Comparison of ENCODE assay signal across 17 mouse cellular contexts in the genomic region with DNA sequence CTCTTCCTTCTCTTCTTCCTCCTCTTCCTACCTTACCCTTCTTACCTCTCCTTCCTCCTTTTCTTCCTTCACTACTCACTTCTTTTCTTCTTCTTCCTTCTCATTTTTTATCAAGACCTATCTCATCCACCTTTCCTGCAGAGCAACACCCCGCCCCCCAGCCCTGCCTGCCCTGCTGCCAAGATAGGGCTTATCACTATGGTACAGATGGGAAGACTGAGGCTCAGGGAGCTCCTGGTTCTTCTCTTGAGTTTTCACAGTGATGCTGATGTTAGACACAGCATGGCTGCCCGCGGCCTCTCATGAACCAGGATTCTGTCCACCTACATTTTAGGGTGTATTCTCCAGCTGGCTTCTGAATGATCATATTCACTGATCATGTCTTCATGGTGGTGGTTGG.
A peak's percentile ranks its signal among the peaks of the same experiment; 100 is the strongest.
DNase-seq lines count a peak whose midpoint lies in the region; ATAC-seq and TF ChIP-seq lines count a peak whose summit lies in the region.
"Had no signal": no experiment of that assay in that cellular context is flagged by ENCODE, and none has a peak within 500 bp of the region (broad histone marks: within the 10 kb centered on the region; RNA-seq: fewer than 3 reads in every experiment).

No protein-coding gene starts in this region.

- TF ChIP-seq EP300 in MEL (IDR thresholded peaks at IDR 0.05; ENCODE audit: low read depth in 1 of 2, low read length in 2 of 2): peak in 1 of 2 experiments; percentile 75; a peak in 2 of 4 replicates

- no peak for TF ChIP-seq POLR2A in MEL (IDR thresholded peaks at IDR 0.05; ENCODE audit: control insufficient read depth in 1 of 2, insufficient read depth in 1 of 2, low read depth in 1 of 2, low read length in 2 of 2, poor library complexity in 1 of 2)

- ATAC-seq in heart, embryonic 13.5 days (ENCODE audit: extremely low read depth, insufficient number of reproducible peaks, low FRiP score, low TSS enrichment): peak; percentile 53
- ATAC-seq in erythroblast, adult 5-6 weeks (replicated peaks; ENCODE audit: low FRiP score, poor library complexity, severe bottlenecking): peak; percentile 77
- peak; percentile 86 for ATAC-seq in liver, embryonic 16.5 days (ENCODE audit: low read depth)
- ATAC-seq: hindbrain, postnatal 0 days had no signal

- no peak for DNase-seq in heart, postnatal 10 days
- DNase-seq in MEL (ENCODE audit: low read depth, low spot score): peak; percentile 44
- DNase-seq in adrenal gland, postnatal 36 days: no peak
- DNase-seq in thymus, postnatal 4 days: no peak
- DNase-seq: adrenal gland, postnatal 14 days; cerebellum, adult 11 months; gastrocnemius, postnatal 25 days; layer of hippocampus, adult 9-11 months; lung, adult 2 months; right cerebral cortex, adult 18-20 months had no signal

- H3K27ac ChIP-seq in heart, embryonic 13.5 days (replicated peaks): peak overlapping the region; percentile 48
- no peak overlapping the region for H3K27ac ChIP-seq in MEL (ENCODE audit: control insufficient read depth, low read depth, low read length)
- peak overlapping the region; percentile 95 for H3K27ac ChIP-seq in liver, embryonic 16.5 days (ENCODE audit: low read length)
- H3K27ac ChIP-seq: hindbrain, postnatal 0 days had no signal

- H3K9ac ChIP-seq in heart, embryonic 13.5 days: no peak overlapping the region
- H3K9ac ChIP-seq in MEL (ENCODE audit: control insufficient read depth, low read depth, low read length, poor library complexity, severe bottlenecking): no peak overlapping the region
- peak overlapping the region; percentile 73 for H3K9ac ChIP-seq in liver, embryonic 16.5 days (ENCODE audit: low read depth, low read length)

- no peaks in the 10 kb centered on the region for H3K36me3 ChIP-seq in heart, embryonic 13.5 days
- H3K36me3 ChIP-seq in MEL (ENCODE audit: control insufficient read depth in 1 of 2, insufficient read depth in 2 of 2, low read length in 2 of 2): no peaks in the 10 kb centered on the region
- H3K36me3 ChIP-seq in liver, embryonic 16.5 days (ENCODE audit: control insufficient read depth, insufficient read depth): no peaks in the 10 kb centered on the region
- H3K36me3 ChIP-seq: G1E had no signal

- no peaks in the 10 kb centered on the region for H3K27me3 ChIP-seq in heart, embryonic 13.5 days (replicated peaks)
- no peaks in the 10 kb centered on the region for H3K27me3 ChIP-seq in MEL (ENCODE audit: control insufficient read depth in 1 of 2, insufficient read depth in 2 of 2, low read length in 2 of 2)
- no peaks in the 10 kb centered on the region for H3K27me3 ChIP-seq in liver, embryonic 16.5 days (ENCODE audit: control insufficient read depth, insufficient read depth, low read depth, low read length)

- H3K79me2 ChIP-seq in MEL (ENCODE audit: control insufficient read depth, insufficient read depth, low read length, poor library complexity): no peaks in the 10 kb centered on the region

- intact Hi-C loops in heart, postnatal 10 days (cut with DNase I): no loop called here

- H3K4me2 ChIP-seq in heart, embryonic 13.5 days: peak overlapping the region; percentile 24; the same call in 1 of the 2 replicates
- H3K4me2 ChIP-seq in liver, embryonic 16.5 days (ENCODE audit: low read depth, low read length): peak overlapping the region; percentile 72
- H3K4me2 ChIP-seq: midbrain, embryonic 11.5 days had no signal

- no peak for TF ChIP-seq RAD21 in MEL (IDR thresholded peaks at IDR 0.05; ENCODE audit: low read depth, low read length)

- peaks cover 3% of the 10 kb centered on the region for H3K4me1 ChIP-seq in heart, embryonic 13.5 days
- 0 out of 4 replicates have a peak, but pooled peaks cover 0 to 16% of the 10 kb centered on the region in 2 experiments for H3K4me1 ChIP-seq in MEL (ENCODE audit: control insufficient read depth in 1 of 2, insufficient read depth in 2 of 2, low read length in 2 of 2)
- H3K4me1 ChIP-seq in liver, embryonic 16.5 days (ENCODE audit: control insufficient read depth, low read depth, low read length): peaks cover 59% of the 10 kb centered on the region

- TF ChIP-seq CTCF in MEL (IDR thresholded peaks at IDR 0.05 in 2 of 3, conservative IDR thresholded peaks at IDR 0.05 in 1 of 3; ENCODE audit: control insufficient read depth in 1 of 3, insufficient read depth in 1 of 3, low read depth in 2 of 3, low read length in 3 of 3, poor library complexity in 1 of 3, severe bottlenecking in 1 of 3): no peak

- no peaks in the 10 kb centered on the region for H3K9me3 ChIP-seq in heart, embryonic 13.5 days
- no peaks in the 10 kb centered on the region for H3K9me3 ChIP-seq in MEL (replicated peaks; ENCODE audit: insufficient read depth, low read length)
- H3K9me3 ChIP-seq in liver, embryonic 16.5 days (replicated peaks; ENCODE audit: control insufficient read depth, low read length): no peaks in the 10 kb centered on the region

- WGBS in heart, embryonic 13.5 days: 75% methylated on average over 3 of the region's 3 CpGs
- WGBS in liver, embryonic 16.5 days (ENCODE audit: insufficient replicate concordance): 25% methylated on average over 3 of the region's 3 CpGs

- H3K4me3 ChIP-seq in heart, embryonic 13.5 days: no peak overlapping the region
- H3K4me3 ChIP-seq in MEL (ENCODE audit: control insufficient read depth in 1 of 2, insufficient read depth in 1 of 2, low read depth in 2 of 2, low read length in 2 of 2): no peak overlapping the region
- H3K4me3 ChIP-seq in liver, embryonic 16.5 days (ENCODE audit: low read depth, low read length): peak overlapping the region; percentile 44
- H3K4me3 ChIP-seq: myocyte had no signal

TF ChIP-seq in MEL, 35 proteins besides CTCF, POLR2A, EP300 and RAD21:
- TF ChIP-seq MEF2A (IDR thresholded peaks at IDR 0.05; ENCODE audit: extremely low read depth, insufficient replicate concordance, low read depth, low read length, poor library complexity, severe bottlenecking) (no peak), BHLHE40 (IDR thresholded peaks at IDR 0.05; ENCODE audit: borderline replicate concordance, low read depth, low read length) (no peak), TBP (IDR thresholded peaks at IDR 0.05; ENCODE audit: low read depth, low read length) (no peak), MAX (IDR thresholded peaks at IDR 0.05; ENCODE audit: low read length) (no peak), GATA1 (IDR thresholded peaks at IDR 0.05; ENCODE audit: low read depth, low read length) (peak; percentile 52), RCOR1 (IDR thresholded peaks at IDR 0.05; ENCODE audit: low read depth, low read length) (no peak), SIN3A (IDR thresholded peaks at IDR 0.05; ENCODE audit: low read length) (no peak), ZKSCAN1 (IDR thresholded peaks at IDR 0.05; ENCODE audit: low read depth, low read length) (no peak), CHD2 (IDR thresholded peaks at IDR 0.05; ENCODE audit: low read length) (no peak), TAL1 (IDR thresholded peaks at IDR 0.05; ENCODE audit: low read length) (peak; percentile 20), ZC3H11A (IDR thresholded peaks at IDR 0.05; ENCODE audit: low read depth, low read length) (no peak), ZMIZ1 (IDR thresholded peaks at IDR 0.05; ENCODE audit: low read depth, low read length) (no peak), TCF12 (IDR thresholded peaks at IDR 0.05; ENCODE audit: low read depth, low read length) (peak; percentile 64; the same call in 1 of the 2 replicates), POLR2AphosphoS5 (IDR thresholded peaks at IDR 0.05; ENCODE audit: borderline replicate concordance, low read depth, low read length) (no peak), MAFK (IDR thresholded peaks at IDR 0.05; ENCODE audit: borderline replicate concordance, low read depth, low read length) (no peak), SMC3 (IDR thresholded peaks at IDR 0.05; ENCODE audit: low read depth, low read length) (no peak), NRF1 (IDR thresholded peaks at IDR 0.05; ENCODE audit: insufficient read depth, low read depth, low read length, poor library complexity, severe bottlenecking) (no peak), MXI1 (IDR thresholded peaks at IDR 0.05; ENCODE audit: low read depth, low read length) (no peak)
TF ChIP-seq in MEL: peak in this region for 3.
